ENCODE assay signal across 8 mouse cellular contexts in genomic region chr19:58859831-58860254, GRCm38 (mm10).
DNase-seq lines count a peak whose midpoint lies in the region; ATAC-seq and TF ChIP-seq lines count a peak whose summit lies in the region.

No protein-coding gene starts in this region.

- peaks cover 4% of the 10 kb centered on the region; the same call in 1 of the 2 replicates for H3K9me3 ChIP-seq in forebrain, embryonic 13.5 days (replicated peaks)
- no peaks in the 10 kb centered on the region for H3K9me3 ChIP-seq in limb, embryonic 11.5 days (ENCODE audit: control insufficient read depth, low read length)

- peak overlapping the region; percentile 92 for H3K27ac ChIP-seq in layer of hippocampus, adult 2 months
- peak overlapping the region; percentile 35; the same call in 1 of the 2 replicates for H3K27ac ChIP-seq in forebrain, embryonic 13.5 days
- no peak overlapping the region for H3K27ac ChIP-seq in limb, embryonic 11.5 days (replicated peaks; ENCODE audit: low read depth, low read length)
- no peak overlapping the region for H3K27ac ChIP-seq in olfactory bulb, adult 2 months (ENCODE audit: insufficient read depth, low read depth, low read length)

- peak overlapping the region; percentile 66 for H3K9ac ChIP-seq in forebrain, embryonic 13.5 days
- no peak overlapping the region; the same call in 1 of the 2 replicates for H3K9ac ChIP-seq in limb, embryonic 11.5 days (ENCODE audit: low read length)

- peaks cover 22% of the 10 kb centered on the region for H3K4me1 ChIP-seq in forebrain, embryonic 13.5 days
- H3K4me1 ChIP-seq in limb, embryonic 11.5 days (ENCODE audit: control insufficient read depth, insufficient read depth, low read length): peaks cover 6% of the 10 kb centered on the region; the same call in 1 of the 2 replicates
- peaks cover 21% of the 10 kb centered on the region for H3K4me1 ChIP-seq in olfactory bulb, adult 2 months (ENCODE audit: control insufficient read depth, insufficient read depth, low read length)

- TF ChIP-seq POLR2A in olfactory bulb, adult 2 months (IDR thresholded peaks at IDR 0.05; ENCODE audit: insufficient read depth, low read depth, low read length): no peak

- peak overlapping the region; percentile 68 for H3K4me3 ChIP-seq in layer of hippocampus, adult 2 months
- H3K4me3 ChIP-seq in forebrain, embryonic 13.5 days: peak overlapping the region; percentile 58
- H3K4me3 ChIP-seq in limb, embryonic 11.5 days (ENCODE audit: low read depth, low read length): peak overlapping the region; percentile 53; the same call in 1 of the 2 replicates
- peak overlapping the region; percentile 59 for H3K4me3 ChIP-seq in olfactory bulb, adult 2 months (ENCODE audit: insufficient read depth, low read depth, low read length)

- ATAC-seq in forebrain, embryonic 13.5 days: peak; percentile 37
- ATAC-seq in limb, embryonic 11.5 days (ENCODE audit: insufficient number of reproducible peaks, low FRiP score, low TSS enrichment, low read depth): no peak
- no peak for ATAC-seq in erythroblast, adult 5-6 weeks (replicated peaks; ENCODE audit: low FRiP score, poor library complexity, severe bottlenecking)

- DNase-seq in layer of hippocampus, adult 2 months (ENCODE audit: low spot score in 2 of 2): no peak
- DNase-seq in layer of hippocampus, adult 11-12 months (ENCODE audit: low spot score): no peak
- peak; percentile 52 for DNase-seq in brain, adult 2 months (ENCODE audit: low read depth, low spot score)
- peak; percentile 24 for DNase-seq in limb, embryonic 11.5 days (ENCODE audit: low spot score)
- no peak for DNase-seq in ovary, postnatal 36 days (ENCODE audit: low spot score)

- 5% methylated on average over 14 of the region's 14 CpGs for WGBS in forebrain, embryonic 13.5 days
- WGBS in limb, embryonic 11.5 days: 4% methylated on average over 14 of the region's 14 CpGs
- 7% methylated on average over 14 of the region's 14 CpGs for WGBS in olfactory bulb, adult 2 months

- H3K27me3 ChIP-seq in forebrain, embryonic 13.5 days: peaks cover 23% of the 10 kb centered on the region
- H3K27me3 ChIP-seq in limb, embryonic 11.5 days (ENCODE audit: control insufficient read depth, insufficient read depth, low read length): peaks cover 9% of the 10 kb centered on the region; the same call in 1 of the 2 replicates

- H3K4me2 ChIP-seq in forebrain, embryonic 13.5 days: peak overlapping the region; percentile 86
- H3K4me2 ChIP-seq in limb, embryonic 11.5 days (ENCODE audit: low read depth, severe bottlenecking): peak overlapping the region; percentile 92

- TF ChIP-seq CTCF in layer of hippocampus, adult 2 months (conservative IDR thresholded peaks at IDR 0.05): no peak
- no peak for TF ChIP-seq CTCF in olfactory bulb, adult 2 months (IDR thresholded peaks at IDR 0.05; ENCODE audit: insufficient read depth, low read depth, low read length)

- H3K36me3 ChIP-seq in forebrain, embryonic 13.5 days (ENCODE audit: poor library complexity, severe bottlenecking): no peaks in the 10 kb centered on the region
- H3K36me3 ChIP-seq in limb, embryonic 11.5 days (ENCODE audit: control insufficient read depth, insufficient read depth, low read length): no peaks in the 10 kb centered on the region

Comparison
In these comparisons a context has a peak if more than half of its experiments do, and no peak if none do; other contexts are left out.
1. DNase-seq: peak in brain, adult 2 months (single experiment) and limb, embryonic 11.5 days (single experiment); none in layer of hippocampus, adult 2 months (0 of 2), layer of hippocampus, adult 11-12 months (single experiment) and ovary, postnatal 36 days (single experiment).
2. H3K27ac ChIP-seq: peak in layer of hippocampus, adult 2 months (single experiment) and forebrain, embryonic 13.5 days (single experiment); none in limb, embryonic 11.5 days (single experiment) and olfactory bulb, adult 2 months (single experiment).
3. Peak in every context shown above with its lines, with median percentiles within 50 percentile points of each other: H3K4me3 ChIP-seq.